Mouse (Mus musculus): ENCODE data around the gene Ccdc84. TPM values are rescaled to one million over a fixed set of nuclear protein-coding genes. Genes with fewer than 3 reads are reported as not detected.
A peak's percentile ranks its signal among the peaks of the same experiment; 100 is the strongest.

The Ccdc84 gene
- polyA plus RNA-seq, 1 experiment from 2014 or later, result 35.7 TPM

GRCm38 (mm10) chr9:44399114-44399794, 19.1 kb downstream of the Ccdc84 start:
- no peak for ATAC-seq
- no peaks in the 10 kb centered on the region for H3K27me3 ChIP-seq (ENCODE audit: control insufficient read depth, insufficient read depth, low read depth, low read length)
- H3K4me1 ChIP-seq (ENCODE audit: control insufficient read depth, insufficient read depth, low read length), result peaks cover 18% of the 10 kb centered on the region
- WGBS, result 87% methylated on average over 13 of the region's 13 CpGs
- no peak overlapping the region for H3K9ac ChIP-seq (ENCODE audit: low read depth, low read length)
- peaks cover 27% of the 10 kb centered on the region for H3K36me3 ChIP-seq (ENCODE audit: control insufficient read depth, insufficient read depth, low read length)
- no peak overlapping the region for H3K27ac ChIP-seq (ENCODE audit: low read length)
- no peak overlapping the region for H3K4me3 ChIP-seq (ENCODE audit: low read depth, low read length)
- no peak overlapping the region for H3K4me2 ChIP-seq (ENCODE audit: low read length)
- H3K9me3 ChIP-seq (replicated peaks; ENCODE audit: control insufficient read depth, low read length, poor library complexity, severe bottlenecking), result no peaks in the 10 kb centered on the region

DNA sequence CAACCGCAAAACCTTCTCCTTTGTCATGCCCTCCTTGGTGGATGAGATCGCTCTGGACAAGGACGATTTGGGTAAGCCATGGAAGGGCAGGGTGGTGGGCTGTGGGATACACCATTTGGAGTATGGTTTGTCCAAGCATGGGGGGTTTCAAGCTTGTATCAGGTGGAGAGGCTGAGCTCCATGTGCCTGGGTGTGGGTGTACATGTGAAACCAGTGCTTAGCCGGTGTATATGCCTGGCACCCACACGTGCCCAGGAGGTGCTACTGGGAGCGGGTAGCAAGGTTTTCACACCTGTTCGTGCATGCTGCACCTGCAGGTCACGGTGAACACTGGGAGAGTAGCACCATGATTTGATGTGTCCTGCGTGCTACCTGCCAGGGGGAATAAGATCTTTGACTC, 19.8 kb downstream of the Ccdc84 start:
- no peak overlapping the region for H3K4me3 ChIP-seq (ENCODE audit: low read depth, low read length)
- H3K9ac ChIP-seq (ENCODE audit: low read depth, low read length), result no peak overlapping the region
- no peak overlapping the region for H3K27ac ChIP-seq (ENCODE audit: low read length)
- WGBS, result 82% methylated on average over 9 of the region's 9 CpGs
- no peaks in the 10 kb centered on the region for H3K27me3 ChIP-seq (ENCODE audit: control insufficient read depth, insufficient read depth, low read depth, low read length)
- H3K9me3 ChIP-seq (replicated peaks; ENCODE audit: control insufficient read depth, low read length, poor library complexity, severe bottlenecking), result no peaks in the 10 kb centered on the region
- H3K4me2 ChIP-seq (ENCODE audit: low read length), result peak overlapping the region; percentile 84; the same call in 1 of the 2 replicates
- no peak for ATAC-seq
- H3K4me1 ChIP-seq (ENCODE audit: control insufficient read depth, insufficient read depth, low read length), result peaks cover 18% of the 10 kb centered on the region
- peaks cover 20% of the 10 kb centered on the region for H3K36me3 ChIP-seq (ENCODE audit: control insufficient read depth, insufficient read depth, low read length)

- no peak overlapping the region for H3K27ac ChIP-seq (ENCODE audit: low read length)
- peak overlapping the region; percentile 76 for H3K4me3 ChIP-seq (ENCODE audit: low read depth, low read length)
- 0 out of 2 replicates have a peak overlapping the region, but pooled peaks have one; percentile 13 for H3K9ac ChIP-seq (ENCODE audit: low read depth, low read length)
- peaks cover 18% of the 10 kb centered on the region for H3K4me1 ChIP-seq (ENCODE audit: control insufficient read depth, insufficient read depth, low read length)
- peak overlapping the region; percentile 84 for H3K4me2 ChIP-seq (ENCODE audit: low read length)
- H3K27me3 ChIP-seq (ENCODE audit: control insufficient read depth, insufficient read depth, low read depth, low read length), result no peaks in the 10 kb centered on the region
- ATAC-seq, result no peak
- H3K9me3 ChIP-seq (replicated peaks; ENCODE audit: control insufficient read depth, low read length, poor library complexity, severe bottlenecking), result no peaks in the 10 kb centered on the region
- H3K36me3 ChIP-seq (ENCODE audit: control insufficient read depth, insufficient read depth, low read length), result peaks cover 17% of the 10 kb centered on the region
- WGBS, result 8% methylated on average over 4 of the region's 4 CpGs
These were observed 20.3 kb downstream of the Ccdc84 start for GRCm38 (mm10) chr9:44398087-44398486.

DNA sequence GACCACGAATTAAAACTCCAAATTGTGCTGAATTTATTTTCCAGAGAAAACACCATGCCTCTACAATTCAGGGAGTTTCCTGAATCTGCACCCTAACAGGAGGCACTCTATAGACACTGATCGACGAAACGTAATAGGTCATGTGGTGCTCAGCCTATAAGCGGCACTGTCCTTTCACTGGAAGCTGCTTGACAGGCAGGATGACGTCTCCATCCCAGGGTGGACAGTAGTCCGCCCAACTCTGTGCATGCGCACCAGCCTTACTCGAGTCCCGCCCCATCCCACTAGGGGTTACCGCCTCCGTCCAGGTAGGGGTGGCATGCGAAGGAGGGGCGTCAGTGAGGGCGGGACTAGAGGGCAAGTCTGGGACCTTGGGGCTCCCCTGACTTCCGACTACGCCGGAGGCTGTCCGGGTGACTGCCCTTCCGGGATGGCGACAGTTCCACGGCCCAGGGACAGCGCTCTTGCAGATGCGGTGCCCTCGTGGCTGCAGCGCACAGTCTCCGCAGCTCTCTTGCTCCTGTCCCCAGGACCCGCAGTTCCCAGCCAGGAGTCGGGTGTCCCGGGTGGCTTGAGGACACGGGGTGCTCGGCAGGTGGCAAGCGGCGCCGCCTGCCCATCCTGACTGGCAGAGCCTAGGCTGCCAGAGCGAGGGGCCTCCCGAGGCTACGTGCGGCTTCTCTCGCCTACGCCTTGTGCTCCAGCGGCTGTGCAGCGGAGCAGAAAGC, 21.5 kb downstream of the Ccdc84 start, which contains the start of gene Slc37a4:
TSS of gene Slc37a4 (plus strand) at position 169 of the 728 bp plus-strand sequence.
- H3K4me1 ChIP-seq (ENCODE audit: control insufficient read depth, insufficient read depth, low read length), result peaks cover 18% of the 10 kb centered on the region
- under 1% methylated on average over 43 of the region's 43 CpGs for WGBS
- ATAC-seq, result peak; percentile 98
- H3K36me3 ChIP-seq (ENCODE audit: control insufficient read depth, insufficient read depth, low read length), result peaks cover 9% of the 10 kb centered on the region
- H3K27me3 ChIP-seq (ENCODE audit: control insufficient read depth, insufficient read depth, low read depth, low read length), result no peaks in the 10 kb centered on the region
- H3K9me3 ChIP-seq (replicated peaks; ENCODE audit: control insufficient read depth, low read length, poor library complexity, severe bottlenecking), result no peaks in the 10 kb centered on the region
- peak within 1 kb of the TSS; percentile 93 for H3K9ac ChIP-seq (ENCODE audit: low read depth, low read length)
- H3K27ac ChIP-seq (ENCODE audit: low read length), result peak within 1 kb of the TSS; percentile 90
- peak within 1 kb of the TSS; percentile 76 for H3K4me3 ChIP-seq (ENCODE audit: low read depth, low read length)
- H3K4me2 ChIP-seq (ENCODE audit: low read length), result peak within 1 kb of the TSS; percentile 84

DNA sequence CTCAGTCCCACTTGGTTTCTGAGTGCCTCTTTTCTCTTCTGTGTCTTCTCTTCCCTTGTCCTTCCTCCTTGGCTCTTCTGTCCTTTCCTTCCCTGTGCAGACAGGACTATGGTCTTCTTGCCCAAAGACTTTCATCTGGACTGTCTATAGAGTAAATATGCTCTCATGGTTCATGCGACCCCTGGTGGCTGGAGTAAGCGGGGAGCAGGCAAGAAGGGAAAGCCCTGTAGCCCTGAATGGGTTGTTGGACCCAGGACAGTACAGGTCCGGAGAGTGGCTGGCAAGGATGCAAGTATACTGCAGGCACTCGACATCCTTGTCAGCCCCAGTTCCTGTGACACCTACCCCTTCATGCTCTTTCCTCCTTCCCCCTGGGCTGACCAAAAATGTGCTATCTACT, 26.9 kb downstream of the Ccdc84 start:
- no peaks in the 10 kb centered on the region for H3K27me3 ChIP-seq (ENCODE audit: control insufficient read depth, insufficient read depth, low read depth, low read length)
- H3K4me1 ChIP-seq (ENCODE audit: control insufficient read depth, insufficient read depth, low read length), result no peaks in the 10 kb centered on the region
- no peak overlapping the region for H3K4me2 ChIP-seq (ENCODE audit: low read length)
- no peaks in the 10 kb centered on the region for H3K9me3 ChIP-seq (replicated peaks; ENCODE audit: control insufficient read depth, low read length, poor library complexity, severe bottlenecking)
- 0 out of 2 replicates have a peak, but pooled peaks have one; percentile 52 for ATAC-seq
- no peak overlapping the region for H3K4me3 ChIP-seq (ENCODE audit: low read depth, low read length)
- no peak overlapping the region for H3K9ac ChIP-seq (ENCODE audit: low read depth, low read length)
- WGBS, result 40% methylated on average over 4 of the region's 4 CpGs
- peaks cover 33% of the 10 kb centered on the region for H3K36me3 ChIP-seq (ENCODE audit: control insufficient read depth, insufficient read depth, low read length)
- no peak overlapping the region for H3K27ac ChIP-seq (ENCODE audit: low read length)

- no peak for ATAC-seq
- Histone ChIP-seq H3K9ac (ENCODE audit: low read depth, low read length) (no peak overlapping the region), H3K4me2 (ENCODE audit: low read length) (no peak overlapping the region), H3K4me3 (ENCODE audit: low read depth, low read length) (no peak overlapping the region), H3K27ac (ENCODE audit: low read length) (no peak overlapping the region), H3K9me3 (replicated peaks; ENCODE audit: control insufficient read depth, low read length, poor library complexity, severe bottlenecking) (no peaks in the 10 kb centered on the region), H3K4me1 (ENCODE audit: control insufficient read depth, insufficient read depth, low read length) (no peaks in the 10 kb centered on the region), H3K36me3 (ENCODE audit: control insufficient read depth, insufficient read depth, low read length) (peaks cover 53% of the 10 kb centered on the region), H3K27me3 (ENCODE audit: control insufficient read depth, insufficient read depth, low read depth, low read length) (no peaks in the 10 kb centered on the region)
- 60% methylated on average over 8 of the region's 8 CpGs for WGBS
These were observed 29.1 kb downstream of the Ccdc84 start for GRCm38 (mm10) chr9:44389273-44389672.

- peaks cover 62% of the 10 kb centered on the region for H3K36me3 ChIP-seq (ENCODE audit: control insufficient read depth, insufficient read depth, low read length)
- H3K4me2 ChIP-seq (ENCODE audit: low read length), result no peak overlapping the region
- H3K9ac ChIP-seq (ENCODE audit: low read depth, low read length), result no peak overlapping the region
- no peak for ATAC-seq
- H3K27me3 ChIP-seq (ENCODE audit: control insufficient read depth, insufficient read depth, low read depth, low read length), result no peaks in the 10 kb centered on the region
- H3K4me1 ChIP-seq (ENCODE audit: control insufficient read depth, insufficient read depth, low read length), result no peaks in the 10 kb centered on the region
- no peaks in the 10 kb centered on the region for H3K9me3 ChIP-seq (replicated peaks; ENCODE audit: control insufficient read depth, low read length, poor library complexity, severe bottlenecking)
- no peak overlapping the region for H3K27ac ChIP-seq (ENCODE audit: low read length)
- no peak overlapping the region for H3K4me3 ChIP-seq (ENCODE audit: low read depth, low read length)
- 76% methylated on average over 3 of the region's 3 CpGs for WGBS
These were observed 31.1 kb downstream of the Ccdc84 start for GRCm38 (mm10) chr9:44387221-44387620.

DNA sequence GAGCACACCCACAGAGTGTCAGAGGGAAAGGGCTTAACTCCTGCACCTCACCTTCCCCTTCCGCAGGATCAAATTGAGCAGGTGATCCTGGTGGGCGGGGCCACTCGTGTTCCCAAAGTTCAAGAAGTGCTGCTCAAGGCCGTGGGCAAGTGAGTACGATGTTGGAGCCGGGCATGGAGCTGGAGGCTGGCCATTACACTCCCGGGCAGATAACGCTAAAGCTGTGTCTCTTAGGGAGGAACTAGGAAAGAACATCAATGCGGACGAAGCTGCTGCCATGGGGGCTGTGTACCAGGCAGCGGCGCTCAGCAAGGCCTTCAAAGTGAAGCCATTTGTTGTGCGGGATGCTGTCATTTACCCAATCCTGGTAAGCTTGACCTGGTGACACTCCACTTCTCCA, 33.8 kb downstream of the Ccdc84 start:
- Histone ChIP-seq H3K4me3 (ENCODE audit: low read depth, low read length) (no peak overlapping the region), H3K27ac (ENCODE audit: low read length) (no peak overlapping the region), H3K9ac (ENCODE audit: low read depth, low read length) (no peak overlapping the region), H3K4me1 (ENCODE audit: control insufficient read depth, insufficient read depth, low read length) (peaks cover 12% of the 10 kb centered on the region), H3K36me3 (ENCODE audit: control insufficient read depth, insufficient read depth, low read length) (peaks cover 62% of the 10 kb centered on the region), H3K27me3 (ENCODE audit: control insufficient read depth, insufficient read depth, low read depth, low read length) (no peaks in the 10 kb centered on the region), H3K9me3 (replicated peaks; ENCODE audit: control insufficient read depth, low read length, poor library complexity, severe bottlenecking) (no peaks in the 10 kb centered on the region), H3K4me2 (ENCODE audit: low read length) (no peak overlapping the region)
- no peak for ATAC-seq
- WGBS, result 91% methylated on average over 13 of the region's 13 CpGs

- Histone ChIP-seq H3K4me3 (ENCODE audit: low read depth, low read length) (peak overlapping the region; percentile 96), H3K27me3 (ENCODE audit: control insufficient read depth, insufficient read depth, low read depth, low read length) (no peaks in the 10 kb centered on the region), H3K27ac (ENCODE audit: low read length) (peak overlapping the region; percentile 90), H3K9ac (ENCODE audit: low read depth, low read length) (peak overlapping the region; percentile 96), H3K4me2 (ENCODE audit: low read length) (peak overlapping the region; percentile 97), H3K9me3 (replicated peaks; ENCODE audit: control insufficient read depth, low read length, poor library complexity, severe bottlenecking) (no peaks in the 10 kb centered on the region), H3K36me3 (ENCODE audit: control insufficient read depth, insufficient read depth, low read length) (peaks cover 21% of the 10 kb centered on the region), H3K4me1 (ENCODE audit: control insufficient read depth, insufficient read depth, low read length) (peaks cover 17% of the 10 kb centered on the region)
- WGBS, result 12% methylated on average over 15 of the region's 15 CpGs
- ATAC-seq, result peak; percentile 52
These were observed 38.5 kb downstream of the Ccdc84 start for GRCm38 (mm10) chr9:44379862-44380261.
